ENCODE assay signal across 8 mouse cellular contexts in the genomic region with DNA sequence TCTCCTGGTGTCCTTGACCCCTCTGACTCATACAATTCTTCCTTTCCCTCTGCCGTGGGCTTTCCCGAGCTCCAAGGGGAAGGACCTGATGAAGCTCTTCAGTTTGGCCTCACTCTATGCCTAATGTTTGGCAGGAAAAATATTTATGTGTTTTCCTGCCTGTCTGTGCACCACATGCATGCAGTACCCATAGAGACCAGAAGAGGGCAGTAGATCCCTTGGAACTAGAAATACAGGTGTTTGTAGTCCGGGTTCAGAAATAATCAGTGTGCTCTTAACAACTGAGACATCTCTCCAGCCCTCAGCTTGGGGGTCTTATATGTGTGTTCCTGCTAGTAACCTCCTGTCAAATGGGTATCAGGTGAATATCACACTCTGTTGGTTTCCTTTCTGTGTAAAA. TPM values are rescaled to one million over a fixed set of nuclear protein-coding genes. Genes with fewer than 3 reads are reported as not detected.
DNase-seq lines count a peak whose midpoint lies in the region; ATAC-seq and TF ChIP-seq lines count a peak whose summit lies in the region.

No protein-coding gene starts in this region.

- peak; percentile 89 for DNase-seq in hindbrain, embryonic 11.5 days (ENCODE audit: low spot score)
- peak; percentile 58 for DNase-seq in MEL-GATA-1-ER (ENCODE audit: extremely low read depth, low read depth)
- DNase-seq in cerebellum, adult 9-10 months, result peak; percentile 83
- DNase-seq in left cerebral cortex, adult 2 months (ENCODE audit: extremely low spot score in 1 of 2, low spot score in 2 of 2), result peak; percentile 67 to 75
- DNase-seq in natural killer cell, adult 2 months (ENCODE audit: low spot score in 2 of 2), result peak; percentile 71 to 80
- peak; percentile 86 for DNase-seq in thymus, adult 2 months

- H3K4me1 ChIP-seq in hindbrain, embryonic 11.5 days (replicated peaks; ENCODE audit: control insufficient read depth, insufficient read depth, low read length), result no peaks in the 10 kb centered on the region; the same call in 1 of the 2 replicates
- H3K4me1 ChIP-seq in hindbrain, embryonic 12.5 days, result peaks cover 5% of the 10 kb centered on the region
- H3K4me1 ChIP-seq in thymus, adult 2 months (replicated peaks; ENCODE audit: control insufficient read depth, insufficient read depth, low read length), result peaks cover 7% of the 10 kb centered on the region

- peak; percentile 98 for TF ChIP-seq CTCF in left cerebral cortex, adult 2 months (IDR thresholded peaks at IDR 0.05)
- TF ChIP-seq CTCF in thymus, adult 2 months (IDR thresholded peaks at IDR 0.05; ENCODE audit: borderline replicate concordance, control insufficient read depth, extremely low read depth, insufficient read depth, low read length, poor library complexity), result no peak

- TF ChIP-seq POLR2A in thymus, adult 2 months (IDR thresholded peaks at IDR 0.05; ENCODE audit: control insufficient read depth, extremely low read depth, insufficient read depth, low read length, poor library complexity), result no peak

- no peaks in the 10 kb centered on the region for H3K9me3 ChIP-seq in hindbrain, embryonic 11.5 days (ENCODE audit: control insufficient read depth, low read length)
- no peaks in the 10 kb centered on the region for H3K9me3 ChIP-seq in hindbrain, embryonic 12.5 days (replicated peaks)

- intact Hi-C loops in left cerebral cortex, adult 2 months (cut with DNase I), result loop anchor here (2.0 to 5.0 kb wide), 3 partner anchors 93 to 348 kb away; a partner anchor contains a TSS

- H3K4me3 ChIP-seq in hindbrain, embryonic 11.5 days (ENCODE audit: low read depth, low read length), result no peak overlapping the region
- no peak overlapping the region for H3K4me3 ChIP-seq in hindbrain, embryonic 12.5 days
- H3K4me3 ChIP-seq in left cerebral cortex, adult 2 months, result no peak overlapping the region
- no peak overlapping the region for H3K4me3 ChIP-seq in thymus, adult 2 months (ENCODE audit: control insufficient read depth, insufficient read depth, low read length)

- no peak overlapping the region for H3K4me2 ChIP-seq in hindbrain, embryonic 11.5 days (replicated peaks; ENCODE audit: low read depth, low read length)
- no peak overlapping the region for H3K4me2 ChIP-seq in hindbrain, embryonic 12.5 days (replicated peaks)

- H3K27ac ChIP-seq in hindbrain, embryonic 11.5 days (ENCODE audit: low read depth, low read length), result no peak overlapping the region
- H3K27ac ChIP-seq in hindbrain, embryonic 12.5 days, result no peak overlapping the region
- no peak overlapping the region for H3K27ac ChIP-seq in left cerebral cortex, adult 2 months
- no peak overlapping the region for H3K27ac ChIP-seq in thymus, adult 2 months (ENCODE audit: control insufficient read depth, insufficient read depth, low read length)

- no peak overlapping the region for H3K9ac ChIP-seq in hindbrain, embryonic 11.5 days (ENCODE audit: low read depth, low read length)
- H3K9ac ChIP-seq in hindbrain, embryonic 12.5 days, result no peak overlapping the region

- no peaks in the 10 kb centered on the region for H3K27me3 ChIP-seq in hindbrain, embryonic 11.5 days (ENCODE audit: control insufficient read depth, insufficient read depth, low read length)
- no peaks in the 10 kb centered on the region for H3K27me3 ChIP-seq in hindbrain, embryonic 12.5 days
- no peaks in the 10 kb centered on the region for H3K27me3 ChIP-seq in thymus, adult 2 months (ENCODE audit: control insufficient read depth, insufficient read depth, low read length)

- H3K36me3 ChIP-seq in hindbrain, embryonic 11.5 days (ENCODE audit: control insufficient read depth, insufficient read depth, low read length), result no peaks in the 10 kb centered on the region
- H3K36me3 ChIP-seq in hindbrain, embryonic 12.5 days, result no peaks in the 10 kb centered on the region
- no peaks in the 10 kb centered on the region for H3K36me3 ChIP-seq in thymus, adult 2 months (ENCODE audit: control insufficient read depth, insufficient read depth, low read length)

- WGBS in hindbrain, embryonic 11.5 days, result 19% methylated on average over 3 of the region's 3 CpGs
- 16% methylated on average over 3 of the region's 3 CpGs for WGBS in hindbrain, embryonic 12.5 days
- WGBS in thymus, adult 2 months, result 1% methylated on average over 3 of the region's 3 CpGs

- ATAC-seq in hindbrain, embryonic 11.5 days (ENCODE audit: low FRiP score), result no peak
- no peak for ATAC-seq in hindbrain, embryonic 12.5 days (ENCODE audit: low FRiP score)
- 0 out of 2 replicates have a peak, but pooled peaks have one; percentile 20 for ATAC-seq in granulocyte monocyte progenitor cell, adult 5-6 weeks (replicated peaks; ENCODE audit: poor library complexity, severe bottlenecking)

RNA-seq across cellular contexts. Expression of a gene that starts 4.1 kb away (rescaled TPM):
- polyA plus RNA-seq in hindbrain, embryonic 11.5 days (2014; fragmentation: Nextera tagmentation; extraction: Ambion mirVana), result 31.0 and 32.0 TPM in 2 replicates
- polyA plus RNA-seq in hindbrain, embryonic 12.5 days (2016; fragmentation: Nextera tagmentation; extraction: Ambion mirVana), result 40.2 and 40.4 TPM in 2 replicates
- 31.6 and 33.0 TPM in 2 replicates for total RNA-seq in granulocyte monocyte progenitor cell, adult 5-6 weeks (2014; fragmentation: Nextera tagmentation)
- total RNA-seq in granulocyte monocyte progenitor cell, adult 5-6 weeks (2017), result 9.9 and 12.7 TPM in 2 replicates
- 10 to 100 TPM; 34.6 to 36.2 TPM for total RNA-seq in left cerebral cortex, adult 2 months (2021)
- polyA plus RNA-seq in thymus, adult 2 months (2012; rRNA removed), result 33.0 and 40.4 TPM in 2 replicates

RNA-seq across cellular contexts. Expression of a gene that starts 18.5 kb away (rescaled TPM):
- polyA plus RNA-seq in hindbrain, embryonic 11.5 days (2014; fragmentation: Nextera tagmentation; extraction: Ambion mirVana), result 27.8 and 38.1 TPM in 2 replicates
- polyA plus RNA-seq in hindbrain, embryonic 12.5 days (2016; fragmentation: Nextera tagmentation; extraction: Ambion mirVana), result 36.5 and 36.8 TPM in 2 replicates
- total RNA-seq in granulocyte monocyte progenitor cell, adult 5-6 weeks (2014; fragmentation: Nextera tagmentation), result 63.2 and 69.8 TPM in 2 replicates
- total RNA-seq in granulocyte monocyte progenitor cell, adult 5-6 weeks (2017), result 41.1 and 74.9 TPM in 2 replicates
- total RNA-seq in left cerebral cortex, adult 2 months (2021), result 10 to 100 TPM; 74.3 to 86.0 TPM
- 213 and 220 TPM in 2 replicates for polyA plus RNA-seq in thymus, adult 2 months (2012; rRNA removed)

RNA-seq across cellular contexts. Expression of a gene that starts 37.8 kb away (rescaled TPM):
- polyA plus RNA-seq in hindbrain, embryonic 11.5 days (2014; fragmentation: Nextera tagmentation; extraction: Ambion mirVana), result 40.2 and 42.0 TPM in 2 replicates
- 32.7 and 36.1 TPM in 2 replicates for polyA plus RNA-seq in hindbrain, embryonic 12.5 days (2016; fragmentation: Nextera tagmentation; extraction: Ambion mirVana)
- total RNA-seq in granulocyte monocyte progenitor cell, adult 5-6 weeks (2014; fragmentation: Nextera tagmentation), result 19.7 and 28.5 TPM in 2 replicates
- total RNA-seq in granulocyte monocyte progenitor cell, adult 5-6 weeks (2017), result 31.5 and 35.8 TPM in 2 replicates
- total RNA-seq in left cerebral cortex, adult 2 months (2021), result 10 to 100 TPM; 13.2 to 14.8 TPM
- 29.1 and 34.8 TPM in 2 replicates for polyA plus RNA-seq in thymus, adult 2 months (2012; rRNA removed)

RNA-seq across cellular contexts. Expression of a gene that starts 45.3 kb away (rescaled TPM):
- polyA plus RNA-seq in hindbrain, embryonic 11.5 days (2014; fragmentation: Nextera tagmentation; extraction: Ambion mirVana), result 0.22 and 0.43 TPM in 2 replicates
- 0.60 and 1.1 TPM in 2 replicates for polyA plus RNA-seq in hindbrain, embryonic 12.5 days (2016; fragmentation: Nextera tagmentation; extraction: Ambion mirVana)
- total RNA-seq in granulocyte monocyte progenitor cell, adult 5-6 weeks (2014; fragmentation: Nextera tagmentation), result not detected in 2 replicates
- total RNA-seq in granulocyte monocyte progenitor cell, adult 5-6 weeks (2017), result not detected in 2 replicates
- under 1 TPM; 0.36 to 0.44 TPM for total RNA-seq in left cerebral cortex, adult 2 months (2021)
- 27.0 and 31.2 TPM in 2 replicates for polyA plus RNA-seq in thymus, adult 2 months (2012; rRNA removed)

RNA-seq across cellular contexts. Expression of a gene that starts 45.8 kb away (rescaled TPM):
- polyA plus RNA-seq in hindbrain, embryonic 11.5 days (2014; fragmentation: Nextera tagmentation; extraction: Ambion mirVana), result 0.42 and 1.2 TPM in 2 replicates
- 2.0 and 2.1 TPM in 2 replicates for polyA plus RNA-seq in hindbrain, embryonic 12.5 days (2016; fragmentation: Nextera tagmentation; extraction: Ambion mirVana)
- not detected in 2 replicates for total RNA-seq in granulocyte monocyte progenitor cell, adult 5-6 weeks (2014; fragmentation: Nextera tagmentation)
- 0.22 TPM in 1 of 2 replicates, not detected in the other for total RNA-seq in granulocyte monocyte progenitor cell, adult 5-6 weeks (2017)
- total RNA-seq in left cerebral cortex, adult 2 months (2021), result 1 to 10 TPM; 1.2 to 1.4 TPM
- polyA plus RNA-seq in thymus, adult 2 months (2012; rRNA removed), result 57.7 and 92.8 TPM in 2 replicates
